Mouse (Mus musculus): ENCODE measurements around the gene Aagab. TPM values are rescaled to one million over a fixed set of nuclear protein-coding genes. Genes with fewer than 3 reads are reported as not detected.
A peak's percentile ranks its signal among the peaks of the same experiment; 100 is the strongest.

Aagab gene
- polyA plus RNA-seq, 1 experiment = 16.2 TPM

DNA sequence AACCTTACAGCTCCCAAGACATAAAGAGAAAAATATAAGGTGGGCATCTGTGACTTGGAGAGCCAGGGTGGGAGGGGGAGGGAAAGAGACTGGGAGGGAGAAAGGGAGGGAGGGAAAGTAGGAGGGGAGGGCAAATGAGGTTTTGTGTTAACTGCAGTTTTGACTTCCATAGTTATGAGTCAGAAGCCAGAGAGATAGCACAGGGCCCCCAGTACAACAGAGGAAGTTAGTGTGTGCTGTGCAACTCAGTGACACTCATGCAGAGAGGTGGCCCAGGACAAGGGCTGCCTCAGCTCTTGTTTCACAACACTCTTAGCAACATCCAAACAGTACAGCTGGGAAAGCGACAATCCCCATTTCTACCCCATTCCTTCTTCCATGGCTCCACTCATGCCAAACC lies 75.6 kb downstream of the Aagab start:
- no peak for TF ChIP-seq POLR2A (IDR thresholded peaks at IDR 0.05; ENCODE audit: low read depth, low read length)
- TF ChIP-seq CTCF (IDR thresholded peaks at IDR 0.05; ENCODE audit: borderline replicate concordance, insufficient read depth, low read length) = no peak
- H3K4me1 ChIP-seq (ENCODE audit: control insufficient read depth, insufficient read depth, low read length) = peaks cover 16% of the 10 kb centered on the region
- peak overlapping the region; percentile 94 for H3K27ac ChIP-seq (ENCODE audit: insufficient read depth, low read length)
- H3K4me3 ChIP-seq (ENCODE audit: insufficient read depth, low read length) = no peak overlapping the region

DNA sequence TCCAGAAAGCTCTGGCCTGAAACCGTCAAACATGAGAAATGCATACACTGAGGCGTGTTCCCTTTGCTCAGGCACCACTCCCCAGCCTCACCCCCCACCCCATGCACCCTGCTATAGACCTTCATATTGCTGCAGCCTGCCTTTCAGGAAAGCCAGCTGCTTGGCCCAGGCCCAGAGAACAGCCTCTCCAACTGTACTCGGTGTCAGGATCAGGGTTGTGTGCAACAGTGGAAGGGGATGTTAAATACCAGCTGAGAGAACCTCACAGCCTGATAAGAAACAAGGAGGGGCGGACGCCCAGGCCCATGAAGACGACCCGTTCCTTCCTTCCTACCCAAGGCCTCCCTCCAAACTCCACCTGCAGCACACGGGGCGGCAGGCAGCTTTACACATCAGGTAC lies 79.8 kb downstream of the Aagab start:
- H3K27ac ChIP-seq (ENCODE audit: insufficient read depth, low read length) = no peak overlapping the region
- TF ChIP-seq POLR2A (IDR thresholded peaks at IDR 0.05; ENCODE audit: low read depth, low read length) (no peak), CTCF (IDR thresholded peaks at IDR 0.05; ENCODE audit: borderline replicate concordance, insufficient read depth, low read length) (no peak)
- H3K4me3 ChIP-seq (ENCODE audit: insufficient read depth, low read length) = no peak overlapping the region
- peaks cover 10% of the 10 kb centered on the region for H3K4me1 ChIP-seq (ENCODE audit: control insufficient read depth, insufficient read depth, low read length)

DNA sequence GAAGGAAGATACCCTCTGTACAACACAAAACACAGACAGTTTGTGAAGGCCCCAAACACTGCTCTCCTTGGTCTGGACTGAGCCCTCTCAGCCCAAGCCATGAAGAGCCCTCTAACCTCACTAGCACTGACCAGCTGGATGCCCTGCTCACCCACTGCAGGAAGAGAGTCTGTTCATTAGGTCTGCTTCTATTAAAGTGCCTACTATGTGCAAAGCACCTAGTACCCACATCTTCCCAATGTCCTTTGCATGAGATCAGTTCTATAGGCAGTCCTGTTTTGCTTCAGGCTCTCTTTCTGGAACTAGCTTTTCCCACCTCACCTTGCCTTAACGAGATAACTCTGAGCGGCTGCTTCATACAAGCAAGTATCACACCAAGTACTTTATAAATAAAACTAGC lies 80.5 kb downstream of the Aagab start:
- TF ChIP-seq POLR2A (IDR thresholded peaks at IDR 0.05; ENCODE audit: low read depth, low read length) = no peak
- TF ChIP-seq CTCF (IDR thresholded peaks at IDR 0.05; ENCODE audit: borderline replicate concordance, insufficient read depth, low read length) = no peak
- Histone ChIP-seq H3K27ac (ENCODE audit: insufficient read depth, low read length) (no peak overlapping the region), H3K4me1 (ENCODE audit: control insufficient read depth, insufficient read depth, low read length) (peaks cover 8% of the 10 kb centered on the region), H3K4me3 (ENCODE audit: insufficient read depth, low read length) (no peak overlapping the region)

DNA sequence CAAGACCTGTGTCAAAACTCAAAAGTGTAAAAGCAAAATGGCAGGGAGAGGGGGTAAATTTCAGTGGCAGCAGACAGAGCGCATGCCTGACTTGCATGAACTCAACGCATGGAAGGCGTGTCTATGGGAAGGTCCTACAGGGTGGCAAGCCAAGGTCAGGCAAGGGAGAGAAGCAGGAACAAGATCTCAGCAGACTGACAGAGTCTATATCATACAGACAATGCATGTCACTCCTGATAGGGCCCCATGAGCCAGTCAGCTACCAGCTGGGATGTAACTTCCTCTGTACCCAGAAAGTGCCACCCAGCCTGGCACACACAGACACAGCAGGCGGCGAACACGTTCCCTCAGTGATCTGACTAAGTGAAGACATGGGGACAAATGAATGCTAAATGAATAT lies 81.8 kb downstream of the Aagab start:
- no peak overlapping the region for H3K4me3 ChIP-seq (ENCODE audit: insufficient read depth, low read length)
- no peak overlapping the region for H3K27ac ChIP-seq (ENCODE audit: insufficient read depth, low read length)
- TF ChIP-seq CTCF (IDR thresholded peaks at IDR 0.05; ENCODE audit: borderline replicate concordance, insufficient read depth, low read length) (no peak), POLR2A (IDR thresholded peaks at IDR 0.05; ENCODE audit: low read depth, low read length) (no peak)
- 0 out of 2 replicates have a peak, but pooled peaks cover 4% of the 10 kb centered on the region for H3K4me1 ChIP-seq (ENCODE audit: control insufficient read depth, insufficient read depth, low read length)

DNA sequence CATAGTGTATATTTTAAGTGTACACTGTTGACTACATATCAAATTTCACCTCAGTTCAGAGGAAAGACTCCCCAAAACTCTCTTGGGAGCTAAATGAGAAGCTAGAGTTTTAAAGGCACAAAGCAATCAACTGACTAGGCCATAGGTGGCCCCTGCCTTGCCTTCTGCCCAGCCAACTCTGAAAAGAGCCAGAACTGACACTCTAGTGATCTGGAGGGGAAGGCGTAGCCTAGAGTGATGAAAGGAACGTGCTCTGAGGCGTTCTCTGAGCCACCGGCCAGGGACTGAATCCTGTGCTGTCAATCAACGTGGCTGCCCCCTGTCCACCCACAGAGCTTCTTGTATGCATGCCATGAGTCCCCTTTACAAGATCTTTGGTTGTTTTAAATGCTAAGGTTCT lies 82.9 kb downstream of the Aagab start:
- H3K4me1 ChIP-seq (ENCODE audit: control insufficient read depth, insufficient read depth, low read length) = 0 out of 2 replicates have a peak, but pooled peaks cover 4% of the 10 kb centered on the region
- no peak overlapping the region for H3K27ac ChIP-seq (ENCODE audit: insufficient read depth, low read length)
- TF ChIP-seq CTCF (IDR thresholded peaks at IDR 0.05; ENCODE audit: borderline replicate concordance, insufficient read depth, low read length) = no peak

DNA sequence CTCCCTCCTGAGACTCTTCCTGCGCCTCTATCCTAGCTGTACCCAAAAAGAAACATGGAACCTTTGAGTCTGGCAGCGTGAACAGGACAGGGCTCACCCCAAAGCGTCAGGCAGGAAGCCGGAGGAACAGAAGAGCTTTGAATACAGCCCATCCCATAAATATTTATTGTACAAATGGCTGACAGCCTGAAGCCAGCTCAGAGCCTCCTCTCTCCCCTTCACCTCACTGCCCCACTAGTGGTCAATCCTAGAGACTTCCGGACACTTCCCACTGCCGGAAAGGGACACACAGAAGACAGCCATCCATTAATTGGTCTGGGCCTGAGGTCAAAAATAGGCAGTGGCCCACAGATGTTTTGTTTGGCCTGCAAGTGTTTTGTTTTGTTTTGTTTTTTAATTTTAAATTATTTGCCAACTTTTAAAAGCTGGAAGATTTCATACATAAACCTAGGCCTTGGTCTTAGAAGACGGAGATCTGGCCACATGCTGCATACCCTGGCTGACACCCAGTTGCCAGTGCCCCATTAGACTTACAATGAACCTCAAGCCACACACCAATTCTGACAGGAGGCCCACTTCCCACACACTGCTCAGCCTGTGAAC lies 85.1 kb downstream of the Aagab start:
- Histone ChIP-seq H3K27ac (ENCODE audit: insufficient read depth, low read length) (no peak overlapping the region), H3K4me1 (ENCODE audit: control insufficient read depth, insufficient read depth, low read length) (no peaks in the 10 kb centered on the region), H3K4me3 (ENCODE audit: insufficient read depth, low read length) (no peak overlapping the region)
- TF ChIP-seq POLR2A (IDR thresholded peaks at IDR 0.05; ENCODE audit: low read depth, low read length) = no peak
- TF ChIP-seq CTCF (IDR thresholded peaks at IDR 0.05; ENCODE audit: borderline replicate concordance, insufficient read depth, low read length) = no peak

More for the DNA sequence above, 82.9 kb downstream of the Aagab start:
- no peak overlapping the region for H3K4me3 ChIP-seq (ENCODE audit: insufficient read depth, low read length)

DNA sequence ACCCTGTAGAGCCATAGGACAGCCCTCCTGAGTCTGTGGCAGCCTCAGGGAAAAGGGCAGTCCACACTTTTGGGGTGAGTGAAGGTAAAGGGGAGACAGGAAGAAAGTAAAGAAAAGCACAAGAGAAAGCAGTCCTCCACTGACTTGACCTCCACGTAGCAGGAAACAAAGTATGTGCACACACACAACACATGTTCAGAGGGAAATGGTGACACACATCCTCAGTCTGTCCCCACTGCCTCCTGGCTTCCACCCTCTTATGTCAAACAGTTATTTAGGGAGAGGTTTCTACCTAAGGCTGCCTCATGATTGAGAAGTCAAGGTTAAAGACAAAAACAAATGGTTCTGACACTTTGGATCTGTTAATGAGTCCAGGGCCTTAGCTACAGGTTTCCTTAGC lies 88.1 kb downstream of the Aagab start:
- H3K4me3 ChIP-seq (ENCODE audit: insufficient read depth, low read length) = no peak overlapping the region
- no peak overlapping the region for H3K27ac ChIP-seq (ENCODE audit: insufficient read depth, low read length)
- TF ChIP-seq POLR2A (IDR thresholded peaks at IDR 0.05; ENCODE audit: low read depth, low read length) (no peak), CTCF (IDR thresholded peaks at IDR 0.05; ENCODE audit: borderline replicate concordance, insufficient read depth, low read length) (no peak)

DNA sequence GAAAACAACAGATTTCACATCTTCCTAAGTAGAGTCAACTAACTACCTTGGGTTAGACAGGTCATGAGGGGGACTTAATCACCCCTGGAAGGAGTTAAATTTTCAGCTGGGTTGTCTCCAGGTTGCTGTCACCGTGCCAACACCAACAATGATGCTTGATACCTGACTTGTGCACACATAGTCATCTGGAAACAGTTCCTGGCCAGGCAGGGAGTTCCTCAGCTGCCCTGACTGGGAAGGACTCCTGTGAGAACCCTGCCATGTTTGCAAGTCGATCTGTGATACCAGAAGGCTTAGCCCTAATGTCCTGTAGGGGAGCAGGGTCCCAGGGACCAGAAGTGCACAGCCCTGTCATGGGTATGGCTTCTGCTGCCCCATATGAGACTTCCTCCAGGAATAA lies 89.5 kb downstream of the Aagab start:
- no peak overlapping the region for H3K4me3 ChIP-seq (ENCODE audit: insufficient read depth, low read length)
- TF ChIP-seq POLR2A (IDR thresholded peaks at IDR 0.05; ENCODE audit: low read depth, low read length) = no peak
- TF ChIP-seq CTCF (IDR thresholded peaks at IDR 0.05; ENCODE audit: borderline replicate concordance, insufficient read depth, low read length) = no peak
- no peak overlapping the region for H3K27ac ChIP-seq (ENCODE audit: insufficient read depth, low read length)
- no peaks in the 10 kb centered on the region for H3K4me1 ChIP-seq (ENCODE audit: control insufficient read depth, insufficient read depth, low read length)

More for the DNA sequence above, 88.1 kb downstream of the Aagab start:
- H3K4me1 ChIP-seq (ENCODE audit: control insufficient read depth, insufficient read depth, low read length) = no peaks in the 10 kb centered on the region

Other genes with a start within 250 kb of the Aagab start
- 20.9 and 24.2 TPM in 2 replicates for gene Map2k5, start 224.8 kb upstream of the Aagab start, polyA plus RNA-seq (2011; ENCODE audit: insufficient read length, low read depth, missing spikeins)
- 12.0 and 14.4 TPM in 2 replicates for gene 2300009A05Rik, start 203.4 kb upstream of the Aagab start, polyA plus RNA-seq (2011; ENCODE audit: insufficient read length, low read depth, missing spikeins)
- gene Iqch, start 167 bp upstream of the Aagab start, polyA plus RNA-seq (2011; ENCODE audit: insufficient read length, low read depth, missing spikeins) = not detected in 2 replicates
- 49.5 and 52.4 TPM in 2 replicates for gene Smad3, start 155.3 kb downstream of the Aagab start, polyA plus RNA-seq (2011; ENCODE audit: insufficient read length, low read depth, missing spikeins)